8 mouse cellular contexts compared by ENCODE assay signal in genomic region chr4:115902816-115903215, GRCm38 (mm10). TPM values are rescaled to one million over a fixed set of nuclear protein-coding genes. Genes with fewer than 3 reads are reported as not detected.
DNase-seq lines count a peak whose midpoint lies in the region; ATAC-seq and TF ChIP-seq lines count a peak whose summit lies in the region.

No protein-coding gene starts in this region.

- no peak for TF ChIP-seq POLR2A in kidney, adult 2 months (IDR thresholded peaks at IDR 0.05; ENCODE audit: low read depth, low read length)
- TF ChIP-seq POLR2A in embryonic fibroblast, embryonic 13.5 days (IDR thresholded peaks at IDR 0.05; ENCODE audit: low read depth, low read length) = no peak

- intact Hi-C loops in left cerebral cortex, postnatal 10 days (cut with DNase I) = loop anchor here (10.0 kb wide), 2 partner anchors 152 to 168 kb away; partner anchors contain the start of genes Efcab14 and Nsun4

- H3K27ac ChIP-seq in kidney, adult 2 months (ENCODE audit: insufficient read depth, low read depth, low read length) = no peak overlapping the region
- no peak overlapping the region for H3K27ac ChIP-seq in kidney, embryonic 16.5 days (ENCODE audit: low read length)
- no peak overlapping the region for H3K27ac ChIP-seq in embryonic fibroblast, embryonic 13.5 days (ENCODE audit: insufficient read depth, low read length)
- H3K27ac ChIP-seq in neural tube, embryonic 11.5 days (ENCODE audit: low read depth, low read length) = no peak overlapping the region

- no peak overlapping the region for H3K9ac ChIP-seq in kidney, embryonic 16.5 days (replicated peaks; ENCODE audit: low read length)
- no peak overlapping the region for H3K9ac ChIP-seq in neural tube, embryonic 11.5 days (ENCODE audit: low read length)

- no peak overlapping the region for H3K4me3 ChIP-seq in kidney, adult 2 months (ENCODE audit: insufficient read depth, low read depth, low read length)
- H3K4me3 ChIP-seq in kidney, embryonic 16.5 days (ENCODE audit: low read length) = no peak overlapping the region
- no peak overlapping the region for H3K4me3 ChIP-seq in embryonic fibroblast, embryonic 13.5 days (ENCODE audit: insufficient read depth, low read length)
- H3K4me3 ChIP-seq in neural tube, embryonic 11.5 days (ENCODE audit: low read depth, low read length) = no peak overlapping the region

- ATAC-seq in kidney, embryonic 16.5 days (ENCODE audit: low FRiP score, low TSS enrichment) = no peak
- peak; percentile 47 to 57; a peak in 1 of 4 replicates for ATAC-seq in hematopoietic stem cell, adult 5-6 weeks (replicated peaks in 1 of 2; ENCODE audit: insufficient read depth in 1 of 2, low FRiP score in 2 of 2, low TSS enrichment in 1 of 2, low read depth in 1 of 2, poor library complexity in 2 of 2, severe bottlenecking in 2 of 2)
- no peak for ATAC-seq in neural tube, embryonic 11.5 days (ENCODE audit: insufficient read depth, low FRiP score, low TSS enrichment)

- no peaks in the 10 kb centered on the region for H3K27me3 ChIP-seq in kidney, adult 2 months (replicated peaks; ENCODE audit: control insufficient read depth, insufficient read depth, low read length)
- H3K27me3 ChIP-seq in kidney, embryonic 16.5 days (ENCODE audit: insufficient read depth, low read length) = peaks cover 89% of the 10 kb centered on the region
- peaks cover 84% of the 10 kb centered on the region for H3K27me3 ChIP-seq in neural tube, embryonic 11.5 days (ENCODE audit: control insufficient read depth, insufficient read depth, low read length)

- peak; percentile 79 for DNase-seq in kidney, adult 2 months
- DNase-seq in brain, adult 2 months (ENCODE audit: low read depth, low spot score) = peak; percentile 87
- DNase-seq in left cerebral cortex, postnatal 10 days (ENCODE audit: extremely low spot score in 1 of 2, low spot score in 2 of 2) = peak; percentile 71 to 85
- peak; percentile 77 for DNase-seq in neural tube, embryonic 11.5 days (ENCODE audit: low spot score)
- DNase-seq in thymus, adult 18-20 months = peak; percentile 11 to 16

- H3K36me3 ChIP-seq in kidney, adult 2 months (ENCODE audit: control insufficient read depth, insufficient read depth, low read length) = no peaks in the 10 kb centered on the region
- H3K36me3 ChIP-seq in kidney, embryonic 16.5 days (ENCODE audit: insufficient read depth, low read length) = no peaks in the 10 kb centered on the region
- H3K36me3 ChIP-seq in neural tube, embryonic 11.5 days (ENCODE audit: control insufficient read depth, insufficient read depth, low read length) = no peaks in the 10 kb centered on the region

- no peaks in the 10 kb centered on the region for H3K9me3 ChIP-seq in kidney, embryonic 16.5 days (ENCODE audit: low read length)
- H3K9me3 ChIP-seq in neural tube, embryonic 11.5 days (ENCODE audit: control insufficient read depth, low read length) = no peaks in the 10 kb centered on the region

- H3K4me2 ChIP-seq in kidney, embryonic 16.5 days (replicated peaks; ENCODE audit: low read depth, low read length) = no peak overlapping the region
- no peak overlapping the region for H3K4me2 ChIP-seq in neural tube, embryonic 11.5 days (ENCODE audit: low read depth)

- 20% methylated on average over 5 of the region's 5 CpGs for WGBS in kidney, adult 2 months
- 15% methylated on average over 5 of the region's 5 CpGs for WGBS in kidney, embryonic 16.5 days
- WGBS in neural tube, embryonic 11.5 days = 21% methylated on average over 5 of the region's 5 CpGs

- peak; percentile 75 for TF ChIP-seq CTCF in kidney, adult 2 months (conservative IDR thresholded peaks at IDR 0.05; ENCODE audit: insufficient read depth, insufficient read length, low read depth, low read length)
- TF ChIP-seq CTCF in embryonic fibroblast, embryonic 13.5 days (IDR thresholded peaks at IDR 0.05; ENCODE audit: borderline replicate concordance, insufficient read depth, low read length) = peak; percentile 32; the same call in 1 of the 2 replicates

- H3K4me1 ChIP-seq in kidney, adult 2 months (ENCODE audit: control insufficient read depth, insufficient read depth, low read length) = no peaks in the 10 kb centered on the region
- H3K4me1 ChIP-seq in kidney, embryonic 16.5 days (ENCODE audit: insufficient read depth, low read length) = peaks cover 11% of the 10 kb centered on the region
- H3K4me1 ChIP-seq in embryonic fibroblast, embryonic 13.5 days (ENCODE audit: control insufficient read depth, insufficient read depth, low read length) = no peaks in the 10 kb centered on the region
- H3K4me1 ChIP-seq in neural tube, embryonic 11.5 days (ENCODE audit: control insufficient read depth, insufficient read depth, low read length) = peaks cover 19% of the 10 kb centered on the region

RNA-seq across cellular contexts. Expression of gene 6430628N08Rik, which starts 12.4 kb away (rescaled TPM):
- not detected in 2 replicates for polyA plus RNA-seq in kidney, adult 2 months (2012; rRNA removed)
- polyA plus RNA-seq in kidney, embryonic 16.5 days (2015; fragmentation: Nextera tagmentation; extraction: Ambion mirVana) = 0.10 TPM in 1 of 2 replicates, not detected in the other
- not detected in 2 replicates for polyA plus RNA-seq in embryonic fibroblast, embryonic 13.5 days (2011; ENCODE audit: insufficient read length, low read depth, missing spikeins)
- not detected in 2 replicates for total RNA-seq in hematopoietic stem cell, adult 5-6 weeks (2017)
- under 1 TPM in 1 of 2 experiments, not detected in 1; 0.49 TPM for total RNA-seq in left cerebral cortex, postnatal 10 days (2021)
- not detected in 2 replicates for polyA plus RNA-seq in neural tube, embryonic 11.5 days (2014; fragmentation: Nextera tagmentation; extraction: Ambion mirVana)

RNA-seq across cellular contexts. Expression of gene Kncn, which starts 18.6 kb away (rescaled TPM):
- 0.07 TPM in 1 of 2 replicates, not detected in the other for polyA plus RNA-seq in kidney, adult 2 months (2012; rRNA removed)
- polyA plus RNA-seq in kidney, embryonic 16.5 days (2015; fragmentation: Nextera tagmentation; extraction: Ambion mirVana) = 0.07 TPM in 1 of 2 replicates, not detected in the other
- polyA plus RNA-seq in embryonic fibroblast, embryonic 13.5 days (2011; ENCODE audit: insufficient read length, low read depth, missing spikeins) = not detected in 2 replicates
- not detected in 2 replicates for total RNA-seq in hematopoietic stem cell, adult 5-6 weeks (2017)
- under 1 TPM; 0.16 to 0.64 TPM for total RNA-seq in left cerebral cortex, postnatal 10 days (2021)
- not detected in 2 replicates for polyA plus RNA-seq in neural tube, embryonic 11.5 days (2014; fragmentation: Nextera tagmentation; extraction: Ambion mirVana)

RNA-seq across cellular contexts. Expression of gene Dmbx1, which starts 36.9 kb away (rescaled TPM):
- polyA plus RNA-seq in kidney, adult 2 months (2012; rRNA removed) = not detected in 2 replicates
- polyA plus RNA-seq in kidney, embryonic 16.5 days (2015; fragmentation: Nextera tagmentation; extraction: Ambion mirVana) = not detected in 2 replicates
- not detected in 2 replicates for polyA plus RNA-seq in embryonic fibroblast, embryonic 13.5 days (2011; ENCODE audit: insufficient read length, low read depth, missing spikeins)
- not detected in 2 replicates for total RNA-seq in hematopoietic stem cell, adult 5-6 weeks (2017)
- under 1 TPM; 0.21 to 0.22 TPM for total RNA-seq in left cerebral cortex, postnatal 10 days (2021)
- polyA plus RNA-seq in neural tube, embryonic 11.5 days (2014; fragmentation: Nextera tagmentation; extraction: Ambion mirVana) = 0.38 and 0.77 TPM in 2 replicates

Comparison
In these comparisons a context has a peak if more than half of its experiments do, and no peak if none do; other contexts are left out.
1. DNase-seq: peak in every context shown above with its lines; median percentile 87 in brain, adult 2 months; 79 in kidney, adult 2 months; 78 in left cerebral cortex, postnatal 10 days; 77 in neural tube, embryonic 11.5 days; 14 in thymus, adult 18-20 months.
2. ATAC-seq: peak in hematopoietic stem cell, adult 5-6 weeks (2 of 2); none in kidney, embryonic 16.5 days (single experiment) and neural tube, embryonic 11.5 days (single experiment).